Mouse (Mus musculus) kidney, postnatal 25 days (tissue): Measurements from ENCODE around the gene Myo1f.

Experiments used
- DNase-seq, 2 experiments: peaks; one replicate each; pipeline ENCODE4 v3.0.0; 2021; ENCODE audit warnings: mixed read lengths in 2 of 2

Myo1f gene

DNA sequence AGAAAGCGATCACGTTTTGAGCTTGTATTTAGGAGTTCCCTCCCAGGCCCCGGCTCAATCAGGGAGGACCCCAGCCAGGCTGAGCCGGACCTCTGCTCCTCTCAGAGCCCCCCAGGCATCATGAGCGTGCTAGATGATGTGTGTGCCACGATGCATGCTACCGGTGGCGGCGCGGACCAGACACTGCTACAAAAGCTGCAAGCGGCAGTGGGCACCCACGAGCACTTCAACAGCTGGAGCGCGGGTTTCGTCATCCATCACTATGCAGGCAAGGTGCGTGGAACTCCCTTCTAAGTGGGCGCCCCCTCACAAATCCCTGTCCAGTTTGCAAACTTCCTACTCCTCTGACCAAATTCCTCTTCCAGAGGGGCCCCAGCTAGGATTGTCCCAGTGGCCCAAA lies 30.5 kb downstream of the Myo1f start:
- no peak for DNase-seq

DNA sequence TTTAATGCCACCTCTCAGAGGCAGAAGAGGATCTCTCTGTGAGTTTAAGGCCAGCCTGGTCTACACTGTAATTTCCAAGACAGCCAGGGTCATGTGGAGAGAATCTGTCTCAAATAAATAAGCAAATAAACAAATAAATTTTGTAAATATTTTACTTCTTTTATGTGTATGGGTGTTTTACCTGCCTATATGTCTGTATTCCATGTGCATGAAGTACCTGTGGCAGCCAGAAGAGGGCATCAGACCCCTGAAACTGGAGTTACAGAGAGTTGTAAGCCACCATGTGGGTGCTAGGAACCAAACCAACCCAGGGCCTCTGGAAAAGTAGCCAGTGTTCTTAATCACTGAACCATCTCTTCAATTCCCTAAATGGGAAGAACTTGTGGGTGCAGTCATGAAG lies 41.8 kb downstream of the Myo1f start:
- DNase-seq: no peak

DNA sequence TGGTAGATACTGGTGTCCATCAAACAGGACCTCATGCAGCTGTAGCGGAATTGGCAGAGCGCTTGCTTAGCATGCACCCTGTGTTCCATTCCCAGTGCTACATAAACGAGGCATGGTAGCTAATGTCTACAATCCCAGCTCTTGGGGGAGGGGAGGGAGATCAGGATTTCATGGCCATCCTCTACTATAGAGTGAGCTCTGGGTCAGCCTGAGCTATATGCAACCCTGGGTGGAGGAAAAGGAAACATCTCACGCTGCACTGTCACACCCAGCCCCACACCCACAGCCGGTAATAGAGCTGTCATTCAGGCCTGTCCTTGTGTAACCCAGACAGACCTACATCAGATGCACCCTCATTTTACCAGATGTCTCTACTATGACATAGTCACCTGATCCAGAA lies 43.0 kb downstream of the Myo1f start:
- no peak for DNase-seq

DNA sequence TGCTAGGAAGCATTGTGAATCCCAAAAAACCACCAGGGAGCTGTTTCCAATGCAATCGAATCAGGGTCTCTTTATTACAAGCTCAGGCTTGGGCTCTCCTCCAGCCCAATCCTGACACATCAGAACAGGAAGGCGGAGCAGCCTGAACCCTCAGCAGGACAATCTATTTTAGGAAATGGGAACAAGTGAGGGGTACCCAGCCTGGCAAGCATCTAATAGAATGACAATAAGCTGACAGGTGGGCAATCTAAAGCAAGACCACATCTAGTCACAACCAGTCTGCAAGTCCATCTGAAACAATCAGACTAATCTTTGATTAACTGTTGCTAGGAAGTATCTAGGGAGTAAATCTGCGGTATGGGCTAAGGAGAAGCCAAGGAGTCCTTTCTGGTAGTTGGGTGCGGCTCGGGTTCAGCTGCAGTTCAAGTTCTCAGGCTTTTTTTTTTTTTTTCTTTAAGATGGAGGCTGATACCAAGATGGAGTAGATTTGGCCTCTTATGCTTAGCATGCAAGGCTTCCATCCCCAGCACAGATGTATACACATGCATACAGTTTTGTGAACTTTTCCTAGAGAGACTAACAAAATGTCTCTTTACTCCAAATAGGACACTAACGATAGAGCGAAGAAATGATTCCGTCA lies 44.4 kb downstream of the Myo1f start:
- no peak for DNase-seq

DNA sequence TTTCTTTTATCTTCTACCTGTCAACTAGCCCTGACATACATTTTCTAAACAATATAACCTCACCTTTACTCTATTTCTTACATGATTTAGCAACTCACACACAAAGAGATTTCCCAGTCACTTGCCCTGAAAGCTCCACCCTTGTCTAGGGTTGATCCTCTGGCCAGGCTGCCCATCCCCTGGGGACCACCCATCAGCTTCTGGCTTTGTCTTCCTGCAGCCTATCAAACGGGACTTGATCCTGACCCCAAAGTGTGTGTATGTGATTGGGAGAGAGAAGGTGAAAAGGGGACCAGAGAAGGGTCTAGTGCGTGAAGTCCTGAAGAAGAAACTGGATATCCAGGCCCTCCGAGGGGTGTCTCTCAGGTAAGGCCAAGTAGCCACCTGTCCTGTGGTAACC lies 45.3 kb downstream of the Myo1f start:
- DNase-seq: no peak

DNA sequence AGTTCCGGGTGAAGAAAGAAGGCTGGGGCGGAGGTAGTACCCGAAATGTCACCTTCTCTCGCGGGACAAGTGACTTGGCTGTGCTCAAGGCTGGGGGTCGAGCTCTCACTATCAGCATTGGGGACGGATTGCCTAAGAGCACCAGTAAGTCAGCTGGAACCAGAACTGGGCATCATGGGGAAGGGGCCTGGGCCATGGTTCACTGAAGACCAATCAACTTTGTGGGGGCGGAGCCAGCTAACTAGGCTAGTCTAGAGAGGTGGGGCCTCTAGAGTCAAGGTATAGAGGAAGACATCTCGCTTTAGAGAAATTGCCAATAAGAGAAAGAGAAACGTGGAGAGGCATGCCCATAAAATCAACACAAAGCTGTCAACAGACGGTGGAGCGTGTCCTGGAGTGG lies 46.4 kb downstream of the Myo1f start:
- DNase-seq: no peak

DNA sequence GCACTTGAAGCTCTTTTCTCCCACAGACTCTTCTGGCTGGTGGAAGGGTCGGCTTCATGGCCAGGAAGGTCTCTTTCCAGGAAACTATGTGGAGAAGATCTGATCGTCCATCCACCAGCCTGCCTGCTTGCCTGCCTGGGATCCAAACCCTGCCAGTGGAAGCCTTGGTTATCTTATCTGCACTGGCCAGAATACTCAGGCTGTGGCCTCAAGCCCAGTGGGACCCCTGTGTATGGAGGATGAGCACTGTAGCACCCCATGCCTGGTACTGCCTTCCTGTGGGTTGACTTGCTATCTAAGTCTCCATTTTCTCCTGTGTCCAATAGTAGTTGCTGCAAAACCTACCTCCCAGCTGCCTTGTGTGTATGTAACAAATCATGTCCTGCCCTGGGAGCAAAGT lies 51.8 kb downstream of the Myo1f start:
- DNase-seq: no peak

DNA sequence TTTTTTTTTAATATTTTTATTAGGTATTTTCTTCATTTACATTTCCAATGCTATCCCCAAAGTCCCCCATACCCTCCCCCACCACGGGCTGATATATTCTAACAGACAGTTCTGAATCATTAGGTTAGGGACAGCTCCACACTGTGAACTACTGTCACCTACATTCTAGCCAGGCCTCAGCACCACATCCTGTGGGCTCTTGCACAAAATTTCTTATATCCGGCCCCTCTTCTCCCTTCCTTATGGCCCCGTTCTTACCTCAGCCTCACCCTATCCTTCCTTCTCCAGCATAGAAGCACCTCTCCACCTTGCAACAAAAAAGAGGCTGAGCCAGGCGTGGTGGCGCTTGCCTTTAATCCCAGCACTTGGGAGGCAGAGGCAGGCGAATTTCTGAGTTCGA lies 55.0 kb downstream of the Myo1f start:
- DNase-seq: no peak

DNA sequence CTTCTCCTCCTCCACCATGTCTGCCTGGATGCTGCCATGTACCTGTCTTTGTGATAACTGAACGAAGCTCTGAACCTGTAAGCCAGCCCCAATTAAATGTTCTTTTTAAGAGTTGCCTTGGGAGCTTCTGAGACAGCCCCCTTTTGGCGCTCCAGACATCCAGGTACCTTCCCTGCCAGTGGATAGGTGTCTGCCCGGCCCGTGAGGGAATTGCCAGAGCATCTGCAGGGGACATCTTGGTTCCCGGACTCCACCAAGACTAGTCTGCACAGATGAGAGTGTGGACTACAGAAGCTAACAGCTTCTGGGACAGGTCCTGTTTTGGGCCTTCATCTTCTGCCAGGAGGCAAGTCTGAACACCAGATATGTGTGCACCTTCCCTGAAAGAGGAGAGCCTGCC lies 58.2 kb downstream of the Myo1f start:
- DNase-seq: peak in 1 of 2 experiments; percentile 12

DNA sequence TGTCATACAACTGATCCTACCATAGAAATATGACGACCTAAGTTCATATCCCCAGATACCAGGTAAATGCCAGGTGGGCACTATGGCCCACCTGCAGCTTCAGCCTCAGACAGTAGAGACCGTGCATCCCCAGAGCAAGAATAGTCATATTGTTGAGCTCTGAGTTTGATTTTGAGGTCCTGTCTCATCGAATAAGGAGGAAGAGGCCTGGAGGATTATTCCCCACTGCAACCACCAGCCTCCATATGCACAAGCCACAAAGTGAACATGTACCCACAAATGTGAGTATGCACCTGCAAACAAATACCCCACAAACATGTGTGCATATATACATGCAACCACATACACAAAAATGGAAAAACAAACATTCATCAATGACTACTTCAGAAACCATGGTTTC lies 71.8 kb downstream of the Myo1f start:
- DNase-seq: no peak

DNA sequence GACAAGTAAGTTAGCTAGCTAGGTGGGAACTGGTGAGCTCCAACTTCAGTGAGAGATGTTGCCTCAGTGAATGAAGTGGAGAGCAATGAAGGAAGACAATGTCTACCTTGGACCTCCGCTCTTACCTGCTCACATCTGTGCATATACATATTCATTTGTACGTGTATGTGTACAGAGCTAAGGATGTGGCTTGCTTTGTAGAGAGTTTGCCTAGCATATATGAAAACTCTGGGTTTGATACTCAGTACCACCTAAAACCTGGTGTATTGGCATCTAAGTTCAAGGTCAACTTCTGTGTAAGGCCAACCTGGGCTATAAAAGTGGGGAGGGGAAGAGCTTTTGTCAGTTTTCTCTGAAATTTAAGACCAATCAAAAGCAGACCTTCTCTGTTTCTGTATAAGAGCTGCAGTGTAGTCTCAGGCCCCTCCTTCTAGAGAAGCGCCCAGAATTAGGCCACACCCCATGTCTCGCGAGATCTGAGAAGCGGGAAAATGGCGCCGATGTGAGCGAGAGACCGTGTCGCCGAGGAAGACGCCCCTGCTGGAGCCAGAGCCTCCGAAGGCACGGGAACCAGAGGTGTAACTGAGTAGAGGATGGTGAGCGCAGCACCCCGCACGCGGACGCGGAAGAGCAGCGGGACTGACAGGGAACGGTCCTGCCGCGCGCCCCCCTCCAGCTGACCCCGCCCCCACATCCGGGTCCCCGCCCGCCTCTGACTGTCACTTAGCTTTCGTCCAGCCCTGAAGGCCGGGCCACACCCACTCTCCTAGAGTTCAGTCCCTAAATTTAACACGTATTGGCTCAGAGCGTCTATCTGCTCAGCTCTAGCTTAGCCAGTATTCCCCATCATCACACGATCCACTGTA lies 73.3 kb downstream of the Myo1f start, which contains the start of gene Zfp414:
Gene Zfp414 (plus strand): TSS at position 470 of the 866 bp plus-strand sequence.
- DNase-seq: peak; percentile 93 to 96

DNA sequence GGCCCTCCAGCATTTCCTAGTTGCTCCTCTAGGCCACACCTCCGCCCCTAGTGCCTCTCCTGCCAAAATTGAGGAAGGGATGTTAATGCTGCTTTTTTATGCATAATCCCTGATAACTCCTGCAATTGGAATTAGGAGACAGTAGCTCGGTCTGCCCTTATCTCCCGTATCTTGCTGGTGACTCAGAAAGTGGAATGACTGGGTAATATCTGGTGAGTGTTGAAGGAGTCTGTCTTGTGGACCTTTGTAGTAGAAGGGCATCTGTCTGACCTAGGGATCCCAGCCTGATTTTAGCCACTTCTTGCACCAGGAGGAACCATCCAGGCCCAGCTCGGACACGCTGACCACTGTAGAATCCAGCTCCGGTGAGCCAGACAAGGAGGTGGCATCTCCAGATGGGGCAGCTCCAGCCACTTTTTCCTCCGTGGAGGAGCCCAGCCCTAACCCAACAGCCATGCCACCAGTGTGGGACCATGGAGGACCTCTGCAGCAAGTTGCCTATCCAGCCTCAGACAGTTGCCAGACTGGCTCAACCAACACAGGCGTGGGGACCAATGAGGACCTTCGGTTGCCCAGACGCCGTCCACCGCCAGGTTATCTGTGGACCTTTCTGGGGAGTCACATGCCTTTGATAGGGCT lies 74.1 kb downstream of the Myo1f start:
- DNase-seq: peak in 1 of 2 experiments; percentile 44

DNA sequence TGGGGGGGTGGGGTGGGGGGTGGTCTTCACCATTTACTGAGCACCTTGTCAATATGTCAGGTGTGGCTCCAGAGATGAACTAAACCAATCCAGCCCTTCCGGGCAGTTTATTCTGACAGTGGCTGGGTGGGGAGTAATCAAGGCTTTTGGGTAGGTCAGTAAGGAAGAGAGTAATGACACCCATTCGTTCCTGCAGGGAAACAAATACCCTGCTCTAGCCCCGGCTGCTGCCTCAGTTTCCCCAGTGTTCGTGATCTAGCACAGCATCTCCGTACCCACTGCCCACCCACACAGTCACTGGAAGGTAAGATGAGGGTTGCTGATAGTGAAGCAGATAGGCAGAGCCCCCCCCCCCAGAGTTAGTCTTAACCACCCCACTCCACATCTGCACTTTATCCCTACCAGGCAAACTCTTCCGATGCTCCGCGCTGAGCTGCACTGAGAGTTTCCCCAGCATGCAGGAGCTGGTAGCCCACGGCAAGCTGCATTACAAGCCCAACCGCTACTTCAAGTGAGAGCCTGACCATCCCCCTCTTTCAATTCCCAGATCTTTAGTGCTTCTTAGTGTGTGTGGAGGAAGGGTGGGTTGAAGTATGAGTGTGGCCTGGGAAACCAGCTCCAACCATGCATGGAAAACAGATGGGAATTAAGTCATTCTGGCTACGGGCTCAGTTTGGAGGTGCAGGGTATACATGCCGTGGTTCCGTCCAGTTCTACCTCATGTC lies 74.8 kb downstream of the Myo1f start:
- peak in 1 of 2 experiments; percentile 34 for DNase-seq

DNA sequence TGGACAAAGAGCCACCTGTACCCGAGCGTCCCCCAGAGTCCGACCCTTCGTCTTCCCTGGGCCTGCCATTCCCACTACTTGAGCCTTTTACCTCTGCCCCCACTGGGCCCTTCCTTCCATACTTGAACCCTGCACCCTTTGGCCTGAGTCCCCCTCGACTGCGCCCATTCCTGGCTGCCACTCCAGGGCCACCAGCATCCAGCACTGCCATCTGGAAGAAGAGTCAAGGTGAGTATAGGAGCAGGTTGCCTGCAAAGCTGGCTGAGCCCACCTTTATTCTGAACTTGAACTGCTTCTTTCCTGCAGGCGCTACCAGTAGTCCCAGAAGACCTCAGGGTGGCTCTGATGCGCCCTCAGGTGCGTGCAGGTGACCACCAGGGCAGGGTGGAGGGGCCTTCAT lies 75.7 kb downstream of the Myo1f start:
- DNase-seq: peak in 1 of 2 experiments; percentile 24

DNA sequence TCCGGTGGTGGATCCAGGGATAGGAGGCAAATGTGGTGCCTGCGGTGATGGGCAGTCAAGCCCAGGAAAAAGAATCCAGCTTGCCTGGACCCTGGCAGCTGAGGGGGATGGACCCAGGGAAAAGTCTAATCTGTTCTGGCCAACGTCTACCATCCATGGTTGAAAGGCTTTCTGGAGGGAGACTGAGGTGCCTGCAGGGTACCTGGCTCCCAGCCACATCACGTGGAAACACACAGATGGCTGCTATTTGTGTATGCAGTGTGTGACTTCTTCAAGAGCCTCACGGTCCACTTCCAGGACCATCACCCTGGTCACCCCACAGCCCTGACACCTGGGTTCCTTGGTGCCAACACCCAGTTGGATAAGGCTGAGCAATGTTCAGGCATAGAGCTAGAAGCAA lies 76.3 kb downstream of the Myo1f start:
- DNase-seq: peak in 1 of 2 experiments; percentile 29

DNA sequence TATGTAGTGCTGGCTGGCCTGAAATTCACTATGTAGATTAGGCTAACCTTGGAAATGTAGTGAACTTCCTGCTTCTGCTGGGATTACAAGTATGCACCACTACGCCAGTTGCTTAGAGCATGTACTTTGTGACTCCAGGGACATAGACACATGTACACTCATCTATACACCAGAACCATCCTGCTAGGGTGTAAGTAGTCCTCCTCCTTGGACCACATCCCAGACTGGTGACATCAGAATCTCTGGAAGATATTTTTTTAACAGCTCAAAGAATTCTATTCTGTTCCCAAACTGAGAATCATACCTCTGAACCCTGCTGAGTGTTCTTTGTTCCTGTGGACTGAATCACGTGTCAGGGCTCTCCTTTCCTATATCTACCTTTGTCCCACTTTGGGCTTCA lies 81.5 kb downstream of the Myo1f start:
- peak in 1 of 2 experiments; percentile 23 for DNase-seq

DNA sequence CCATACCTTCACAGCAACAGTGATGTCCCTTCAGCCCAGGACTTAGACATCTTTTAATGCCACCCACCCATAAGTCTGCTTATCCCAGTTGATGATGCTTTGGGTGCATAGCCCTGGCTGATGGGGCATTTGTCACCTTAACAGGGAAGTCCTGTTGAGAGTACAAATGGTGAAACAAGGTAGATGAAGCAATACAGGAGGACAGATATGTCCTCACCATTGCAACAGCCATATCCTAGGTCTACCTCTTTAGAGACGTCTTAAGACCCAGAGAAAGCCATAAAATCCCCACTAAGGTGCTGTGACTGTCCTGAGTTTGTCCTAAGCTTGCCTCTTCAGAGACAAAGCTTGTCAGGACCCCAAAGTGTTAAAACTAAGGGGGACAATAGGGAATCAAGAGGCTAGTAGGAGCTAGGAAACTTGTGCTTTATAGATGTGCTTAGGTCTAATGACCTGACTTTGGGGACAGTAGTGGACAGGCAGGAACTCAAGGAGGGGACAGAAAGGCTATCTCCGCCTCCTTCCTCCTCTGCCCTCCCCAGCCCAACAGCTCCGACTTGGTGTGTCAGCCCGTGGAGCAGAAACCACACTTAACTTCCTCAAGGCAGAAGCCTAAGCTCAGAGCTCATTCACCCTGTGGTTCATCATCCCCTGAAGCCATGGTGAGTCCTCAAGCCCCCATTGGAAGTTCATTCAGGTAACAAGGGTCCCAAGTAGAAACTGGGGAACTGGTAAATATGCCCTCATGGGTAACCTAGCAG lies 82.2 kb downstream of the Myo1f start, which contains the start of gene Pram1:
Gene Pram1 (plus strand): TSS at position 541 of the 761 bp plus-strand sequence.
- DNase-seq: peak in 1 of 2 experiments; percentile 32

DNA sequence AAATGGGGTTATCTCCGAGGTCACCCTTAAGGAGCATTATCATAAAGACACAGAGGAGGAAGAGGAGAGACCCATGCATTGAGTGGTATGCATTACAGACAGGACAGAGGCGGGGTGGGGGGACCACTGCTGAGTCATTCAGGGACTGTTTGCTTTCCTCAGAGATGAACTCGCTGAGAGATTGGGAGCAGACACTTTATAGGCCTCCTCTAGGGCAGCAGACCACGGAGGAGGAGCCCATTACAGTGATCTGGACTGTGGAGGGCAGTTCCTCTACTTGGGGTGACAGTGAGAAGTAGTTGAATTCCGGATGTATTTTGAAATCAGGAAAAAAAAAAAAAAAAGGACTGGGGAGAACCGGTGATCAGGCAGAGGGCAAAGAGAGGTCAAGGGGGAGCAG lies 84.2 kb downstream of the Myo1f start:
- peak in 1 of 2 experiments; percentile 6 for DNase-seq

DNA sequence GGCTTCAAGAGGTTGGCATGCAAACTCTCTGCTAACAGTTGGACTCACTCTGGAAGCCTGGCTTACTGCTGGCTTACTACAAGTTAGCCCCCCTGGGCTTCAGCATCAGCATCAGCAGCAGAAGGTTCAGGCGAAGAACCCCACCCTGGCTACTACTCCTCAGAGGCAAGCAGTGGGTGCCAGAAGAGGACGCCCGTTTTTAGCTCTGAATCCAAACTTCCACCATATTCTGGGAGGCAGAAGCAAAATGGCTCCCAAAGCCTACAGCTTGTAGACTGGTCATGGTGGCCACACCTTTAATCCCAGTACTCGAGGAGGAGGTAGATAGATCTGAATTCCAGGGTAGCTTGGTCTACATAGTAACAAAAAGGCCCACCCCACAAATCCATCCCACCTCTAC lies 88.6 kb downstream of the Myo1f start:
- DNase-seq: no peak

DNA sequence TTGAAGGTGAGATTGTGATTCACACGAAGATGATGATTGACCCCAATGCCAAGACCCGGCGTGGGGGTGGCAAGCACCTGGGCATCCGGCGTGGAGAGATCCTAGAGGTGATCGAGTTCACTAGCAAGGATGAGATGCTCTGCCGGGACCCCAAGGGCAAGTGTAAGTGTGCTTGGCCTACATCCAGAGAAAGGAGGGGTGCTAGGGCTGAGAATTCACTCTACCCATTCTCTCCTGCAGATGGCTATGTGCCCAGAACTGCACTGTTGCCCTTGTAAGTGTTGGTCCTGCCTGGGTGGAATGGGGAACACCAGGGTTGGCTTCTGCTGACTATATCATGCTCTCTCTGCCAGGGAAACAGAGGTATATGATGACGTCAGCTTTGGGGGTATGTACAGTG lies 89.6 kb downstream of the Myo1f start:
- DNase-seq: no peak

DNA sequence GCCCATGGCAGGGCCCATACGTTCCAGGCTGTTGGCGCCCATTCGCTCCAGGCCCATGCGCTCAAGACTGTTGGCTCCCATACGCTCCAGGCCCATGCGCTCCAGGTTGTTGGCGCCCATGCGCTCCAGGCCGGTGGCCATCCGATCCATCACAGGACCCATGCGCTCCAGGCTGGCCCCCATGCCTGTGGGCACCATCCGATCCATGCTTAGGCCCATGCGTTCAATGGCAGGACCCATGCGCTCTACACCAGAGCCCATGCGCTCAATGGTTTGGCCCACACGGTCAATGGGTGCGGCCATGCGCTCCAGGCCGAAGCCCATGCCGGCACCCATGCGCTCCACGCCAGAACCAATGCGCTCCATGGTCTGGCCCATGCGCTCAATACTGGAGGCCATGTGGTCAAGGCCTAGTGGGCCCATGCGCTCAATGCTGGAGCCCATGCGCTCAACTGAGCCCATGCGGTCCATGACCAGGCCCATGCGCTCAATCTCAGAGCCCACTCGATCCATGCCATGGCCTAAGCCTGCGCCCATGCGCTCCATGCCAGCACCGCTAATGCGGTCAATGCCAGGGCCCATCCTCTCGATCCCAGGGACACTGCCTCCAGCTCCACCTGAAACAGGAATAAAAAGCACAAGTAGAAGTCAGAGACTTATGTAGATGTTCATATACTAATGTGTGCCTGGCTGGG lies 94.4 kb downstream of the Myo1f start:
- DNase-seq: no peak
